Mouse (Mus musculus) embryo, embryonic 11 days (tissue): ENCODE measurements around the gene Tas2r139.
"Not testable (repeated sequence)": the region's sequence is repeated elsewhere in the genome, so short reads cannot be mapped to it uniquely, and the experiment has no call there.

Experiments
- DNase-seq: peaks from one replicate; pipeline ENCODE4 v3.0.0-alpha.2; 2015

The Tas2r139 gene

GRCm38 (mm10) chr6:42140636-42141035 is at the start of gene Tas2r139:
Tas2r139 (plus strand) TSS chr6:42140936.
- no peak for DNase-seq

- not testable (repeated sequence) for DNase-seq
Measured at GRCm38 (mm10) chr6:42151115-42151514, 10.4 kb downstream of the Tas2r139 start.

GRCm38 (mm10) chr6:42182462-42182861 is 41.7 kb downstream of the Tas2r139 start:
- DNase-seq: no peak

- DNase-seq: no peak
Measured at GRCm38 (mm10) chr6:42186230-42186629, 45.5 kb downstream of the Tas2r139 start.
